Mouse (Mus musculus) ES-Bruce4 (cell line): ENCODE data around the gene Art3. TPM values are rescaled to one million over a fixed set of nuclear protein-coding genes. Genes with fewer than 3 reads are reported as not detected.

Source experiments
- H3K27ac ChIP-seq: 2 replicates; pipeline ENCODE4 v1.5.1; 2012; ENCODE audit warnings: low read length, inconsistent platforms; ENCODE audit not compliant: insufficient read depth
- H3K27me3 ChIP-seq: 2 replicates; pipeline ENCODE4 v1.6.1; 2012; ENCODE audit warnings: mild to moderate bottlenecking, low read length, inconsistent platforms; ENCODE audit not compliant: control insufficient read depth, poor library complexity, insufficient read depth, severe bottlenecking
- H3K36me3 ChIP-seq: 2 replicates; pipeline ENCODE4 v1.6.1; 2012; ENCODE audit warnings: inconsistent platforms, mild to moderate bottlenecking, low read length, moderate library complexity; ENCODE audit not compliant: control insufficient read depth, poor library complexity, insufficient read depth, severe bottlenecking
- H3K4me1 ChIP-seq: one replicate; pipeline ENCODE4 v1.8.1; 2011; ENCODE audit warnings: low read length; ENCODE audit not compliant: control insufficient read depth, insufficient read depth
- H3K4me3 ChIP-seq: 2 replicates; pipeline ENCODE4 v1.5.1; 2011; ENCODE audit warnings: low read depth, mild to moderate bottlenecking, low read length
- H3K9ac ChIP-seq: 2 replicates; pipeline ENCODE4 v1.6.1; 2012; ENCODE audit warnings: low read depth, mild to moderate bottlenecking, inconsistent platforms; ENCODE audit not compliant: poor library complexity, severe bottlenecking
- H3K9me3 ChIP-seq: replicated peaks from 2 replicates; pipeline ENCODE4 v1.6.1; 2012; ENCODE audit warnings: mild to moderate bottlenecking, low read length, inconsistent platforms; ENCODE audit not compliant: control insufficient read depth, poor library complexity, insufficient read depth, severe bottlenecking
- CTCF ChIP-seq: IDR thresholded peaks from one replicate; pipeline ENCODE4 v1.8.1; 2011; ENCODE audit warnings: low read depth, low read length
- EP300 ChIP-seq: IDR thresholded peaks from 2 replicates; pipeline ENCODE4 v1.6.1; 2011; ENCODE audit warnings: low read depth, low read length; ENCODE audit not compliant: insufficient read depth
- POLR2A ChIP-seq: IDR thresholded peaks from one replicate; pipeline ENCODE4 v1.8.1; 2011; ENCODE audit warnings: low read length; ENCODE audit not compliant: insufficient read depth
- polyA plus RNA-seq: library from polyadenylated mRNA; stranded (reverse); fragments of >200 nt; gene quantifications from 2 replicates; pipeline ENCODE4 v1.2.4, GENCODE M21; 2011; ENCODE audit warnings: low read depth; ENCODE audit not compliant: missing spikeins, insufficient read depth, insufficient read length

Gene Art3
- polyA plus RNA-seq, 1 experiment, result not detected

DNA sequence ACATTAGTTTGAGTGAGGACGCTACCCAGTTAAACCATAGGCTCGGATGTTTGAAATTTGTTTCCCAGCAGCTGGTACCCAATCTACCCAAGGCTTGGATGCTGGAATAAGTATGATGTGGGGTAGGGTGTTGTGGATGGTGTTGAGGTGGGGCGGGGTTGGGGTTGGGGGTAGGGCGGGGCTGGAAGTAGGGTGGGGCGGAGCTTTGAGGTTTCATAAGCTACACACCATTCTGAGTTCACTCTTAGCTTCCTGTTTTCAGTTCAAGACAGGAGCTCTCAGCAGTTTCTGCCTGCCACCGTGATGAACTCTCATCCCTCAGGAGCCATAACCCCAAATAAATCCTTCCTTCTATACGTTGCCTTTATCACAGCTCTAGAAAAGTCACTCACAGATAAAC, 13.5 kb upstream of the Art3 start:
- Histone ChIP-seq H3K9me3 (no peaks in the 10 kb centered on the region), H3K36me3 (no peaks in the 10 kb centered on the region), H3K27ac (no peak overlapping the region), H3K27me3 (no peaks in the 10 kb centered on the region), H3K4me3 (no peak overlapping the region), H3K9ac (no peak overlapping the region), H3K4me1 (no peaks in the 10 kb centered on the region)
- no peak for TF ChIP-seq EP300
- no peak for TF ChIP-seq POLR2A
- TF ChIP-seq CTCF, result no peak

DNA sequence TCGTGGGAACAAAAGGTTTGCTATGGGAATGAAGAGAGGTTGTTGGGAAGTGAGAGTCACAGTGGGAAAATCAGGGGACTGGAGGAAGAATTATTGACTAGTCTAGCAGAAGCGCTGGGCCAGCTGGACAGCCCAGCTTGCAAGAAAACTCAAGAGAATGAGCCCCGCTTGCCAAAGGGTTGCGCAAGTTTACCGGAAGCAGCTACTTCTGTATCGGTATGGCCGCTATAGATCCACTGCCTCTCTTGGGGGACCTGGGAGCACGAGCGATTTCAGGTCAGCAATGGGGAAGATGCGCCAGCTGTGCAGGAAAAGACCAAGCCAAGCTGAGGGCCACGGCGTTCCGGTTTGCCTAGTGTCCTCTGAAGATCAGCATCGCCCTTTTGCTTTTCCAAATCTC, 13.0 kb upstream of the Art3 start:
- no peaks in the 10 kb centered on the region for H3K4me1 ChIP-seq
- H3K36me3 ChIP-seq, result no peaks in the 10 kb centered on the region
- TF ChIP-seq EP300 (no peak), CTCF (no peak), POLR2A (no peak)
- no peaks in the 10 kb centered on the region for H3K9me3 ChIP-seq
- H3K9ac ChIP-seq, result no peak overlapping the region
- H3K4me3 ChIP-seq, result no peak overlapping the region
- no peaks in the 10 kb centered on the region for H3K27me3 ChIP-seq
- H3K27ac ChIP-seq, result no peak overlapping the region

DNA sequence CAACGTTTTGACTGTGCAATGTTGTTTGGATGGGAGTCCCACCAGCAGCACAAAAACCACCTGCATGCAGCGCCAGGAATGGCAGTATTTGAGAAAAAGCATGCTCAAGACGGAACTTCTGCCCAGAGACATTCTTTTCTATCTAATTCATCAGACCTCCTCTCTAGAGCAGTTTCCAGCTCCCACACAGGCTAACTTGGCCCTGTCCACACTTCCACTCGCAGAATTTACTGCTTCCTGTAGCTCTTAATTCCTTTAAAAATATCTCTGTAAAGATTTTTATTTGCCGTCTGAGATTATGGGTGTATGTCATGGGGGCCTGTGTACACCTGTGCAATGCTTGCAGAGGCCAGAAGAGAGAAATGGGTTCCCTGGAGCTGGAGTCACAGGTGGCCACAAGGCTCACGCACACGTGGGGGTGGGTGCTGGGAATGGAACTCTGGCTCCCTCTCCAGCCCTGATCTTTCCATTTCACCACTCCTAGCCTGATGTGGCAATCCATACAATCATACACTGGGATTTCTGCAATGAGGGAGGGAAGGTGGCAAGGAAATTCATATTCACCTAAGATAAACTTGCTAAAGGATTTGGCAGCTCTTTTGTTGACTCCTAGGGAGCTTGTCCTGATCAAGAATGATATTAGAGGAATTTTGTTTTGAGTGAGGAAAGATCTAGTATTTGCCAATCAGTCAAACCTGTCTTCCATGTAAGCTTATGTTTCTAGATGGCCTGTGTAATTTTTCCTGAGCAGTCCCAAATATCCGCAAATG, 9.8 kb upstream of the Art3 start:
- Histone ChIP-seq H3K4me3 (no peak overlapping the region), H3K36me3 (no peaks in the 10 kb centered on the region), H3K4me1 (no peaks in the 10 kb centered on the region), H3K27ac (no peak overlapping the region), H3K27me3 (no peaks in the 10 kb centered on the region), H3K9me3 (no peaks in the 10 kb centered on the region), H3K9ac (no peak overlapping the region)
- no peak for TF ChIP-seq CTCF
- TF ChIP-seq EP300, result no peak
- no peak for TF ChIP-seq POLR2A

DNA sequence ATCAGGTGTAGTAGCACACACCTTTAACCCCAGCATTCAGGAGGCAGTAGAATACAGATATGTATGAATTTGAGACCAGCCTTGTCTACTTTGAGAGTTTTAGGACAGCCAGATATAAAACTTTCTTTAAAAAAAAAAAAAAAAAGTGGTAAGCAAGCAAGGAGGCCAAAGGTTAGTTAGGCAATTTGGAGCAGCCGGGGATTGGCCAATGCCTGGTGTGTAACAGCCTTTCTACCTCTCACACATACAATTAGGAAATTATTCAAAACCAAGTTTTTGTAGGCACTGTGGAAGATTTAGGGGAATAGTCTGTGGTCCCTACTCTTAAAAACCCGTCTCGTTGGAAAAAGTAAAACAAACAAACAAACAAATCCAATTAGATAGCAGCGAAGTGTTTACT, 9.0 kb upstream of the Art3 start:
- TF ChIP-seq POLR2A, result no peak
- TF ChIP-seq EP300, result no peak
- TF ChIP-seq CTCF, result no peak
- Histone ChIP-seq H3K9me3 (no peaks in the 10 kb centered on the region), H3K9ac (no peak overlapping the region), H3K4me1 (no peaks in the 10 kb centered on the region), H3K27ac (no peak overlapping the region), H3K36me3 (no peaks in the 10 kb centered on the region), H3K4me3 (no peak overlapping the region), H3K27me3 (no peaks in the 10 kb centered on the region)

DNA sequence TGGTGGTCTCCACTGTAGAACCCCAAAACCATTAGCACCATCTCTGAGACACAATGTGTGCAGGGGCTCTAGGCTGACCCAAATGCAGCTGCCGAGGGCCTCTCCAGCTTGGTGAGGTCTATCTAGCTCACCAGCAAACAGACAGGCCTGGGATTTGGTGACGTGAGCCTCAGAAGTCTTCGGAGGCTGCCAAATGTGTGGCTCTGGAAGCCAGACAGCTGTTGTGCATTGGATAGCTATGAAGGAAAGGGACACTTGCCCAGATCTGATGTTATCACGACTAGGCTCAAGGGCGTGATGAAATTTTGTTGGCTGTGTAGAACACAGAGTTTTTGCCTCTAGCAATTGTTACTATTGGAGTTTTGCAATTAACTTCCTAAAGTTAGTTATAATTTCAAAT, 8.4 kb upstream of the Art3 start:
- Histone ChIP-seq H3K27ac (no peak overlapping the region), H3K9me3 (no peaks in the 10 kb centered on the region), H3K9ac (no peak overlapping the region), H3K36me3 (no peaks in the 10 kb centered on the region), H3K4me1 (no peaks in the 10 kb centered on the region), H3K4me3 (no peak overlapping the region), H3K27me3 (no peaks in the 10 kb centered on the region)
- TF ChIP-seq POLR2A, result no peak
- no peak for TF ChIP-seq CTCF
- no peak for TF ChIP-seq EP300

DNA sequence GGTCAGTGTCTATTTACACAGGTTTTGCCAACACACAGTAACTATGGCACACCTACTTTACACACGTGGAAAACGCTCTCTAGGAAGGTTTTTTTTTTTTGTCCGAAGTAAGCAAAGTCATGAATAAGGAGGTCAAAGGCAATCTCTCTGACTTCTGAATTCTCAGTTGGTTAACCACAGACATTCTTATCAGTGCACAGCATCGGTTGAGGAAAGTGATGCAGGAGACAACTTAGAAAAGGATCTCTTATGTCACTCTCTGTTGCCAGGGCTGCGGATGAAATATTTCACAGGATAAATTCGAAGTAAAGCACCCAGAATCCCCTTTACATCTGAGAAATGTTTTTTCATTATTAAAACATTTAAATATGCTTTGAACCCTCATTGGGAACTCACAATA, 4.3 kb upstream of the Art3 start:
- Histone ChIP-seq H3K9me3 (no peaks in the 10 kb centered on the region), H3K27me3 (no peaks in the 10 kb centered on the region), H3K4me1 (no peaks in the 10 kb centered on the region), H3K27ac (no peak overlapping the region), H3K36me3 (no peaks in the 10 kb centered on the region), H3K4me3 (no peak overlapping the region), H3K9ac (no peak overlapping the region)
- no peak for TF ChIP-seq POLR2A
- no peak for TF ChIP-seq CTCF
- TF ChIP-seq EP300, result no peak
